Mouse (Mus musculus) forebrain, embryonic 11.5 days (tissue): Measurements from ENCODE around the gene Uox. TPM values are rescaled to one million over a fixed set of nuclear protein-coding genes. Genes with fewer than 3 reads are reported as not detected.

Experiments used
- ATAC-seq: fragments of 200-750 bp; cut with Nextera tagmentation; replicated peaks from 2 replicates; pipeline ENCODE4 v1.8.0; 2017; ENCODE audit warnings: moderate TSS enrichment; ENCODE audit not compliant: low FRiP score
- DNase-seq: peaks from one replicate; pipeline ENCODE4 v3.0.0-alpha.2; 2017; ENCODE audit warnings: low spot score
- H3K27ac ChIP-seq: fragments of 300-500 bp; sonication (generic); 2 replicates; pipeline ENCODE4 v1.5.1; 2014; ENCODE audit warnings: low read depth, low read length
- H3K27me3 ChIP-seq: fragments of 300-500 bp; sonication (generic); 2 replicates; pipeline ENCODE4 v1.6.1; 2014; ENCODE audit warnings: mild to moderate bottlenecking, low read length, mixed read lengths; ENCODE audit not compliant: control insufficient read depth, insufficient read depth
- H3K36me3 ChIP-seq: fragments of 300-500 bp; sonication (generic); 2 replicates; pipeline ENCODE4 v1.6.1; 2014; ENCODE audit warnings: mild to moderate bottlenecking, low read length, moderate library complexity, mixed read lengths; ENCODE audit not compliant: control insufficient read depth, insufficient read depth
- H3K4me1 ChIP-seq: fragments of 300-500 bp; sonication (generic); replicated peaks from 2 replicates; pipeline ENCODE4 v1.6.1; 2014; ENCODE audit warnings: low read length, mixed read lengths; ENCODE audit not compliant: control insufficient read depth, insufficient read depth
- H3K4me2 ChIP-seq: fragments of 300-500 bp; sonication (generic); 2 replicates; pipeline ENCODE4 v1.6.1; 2014; ENCODE audit warnings: low read depth, mild to moderate bottlenecking, low read length, moderate library complexity, mixed read lengths; ENCODE audit not compliant: severe bottlenecking
- H3K4me3 ChIP-seq: fragments of 300-500 bp; sonication (generic); 2 replicates; pipeline ENCODE4 v1.5.1; 2014; ENCODE audit warnings: low read depth, low read length
- H3K9ac ChIP-seq: fragments of 300-500 bp; sonication (generic); 2 replicates; pipeline ENCODE4 v1.6.1; 2014; ENCODE audit warnings: low read length
- H3K9me3 ChIP-seq: fragments of 300-500 bp; sonication (generic); 2 replicates; pipeline ENCODE4 v1.6.1; 2016; ENCODE audit warnings: low read length, mixed read lengths; ENCODE audit not compliant: control insufficient read depth
- WGBS: fragments of 180-500 bp; shearing (Covaris S2); extraction: QIAGEN DNeasy Blood & Tissue Kit; methylation state at CpG from one replicate; pipeline ENCODE4 v1.1.7; 2014; 5-methylcytosine and 5-hydroxymethylcytosine counted together
- polyA plus RNA-seq: library from polyadenylated mRNA; unstranded; fragments of >200 nt; fragmentation: Nextera tagmentation; extraction: Ambion mirVana; gene quantifications from 2 replicates; pipeline ENCODE4 v1.2.1, GENCODE M21; 2014

Gene Uox
- polyA plus RNA-seq, 1 experiment from 2014 or later, result not detected

GRCm38 (mm10) chr3:146571341-146571740, 1.1 kb downstream of the Uox start:
- ATAC-seq (no peak), DNase-seq (no peak)
- Histone ChIP-seq H3K27me3 (no peaks in the 10 kb centered on the region), H3K4me2 (no peak overlapping the region), H3K9me3 (no peaks in the 10 kb centered on the region), H3K36me3 (no peaks in the 10 kb centered on the region), H3K4me1 (no peaks in the 10 kb centered on the region), H3K9ac (no peak overlapping the region), H3K27ac (no peak overlapping the region), H3K4me3 (no peak overlapping the region)
- WGBS, result 79% methylated on average over 1 of the region's 1 CpGs

GRCm38 (mm10) chr3:146577591-146577990, 7.4 kb downstream of the Uox start:
- ATAC-seq (no peak), DNase-seq (no peak)
- no peak overlapping the region for H3K4me2 ChIP-seq
- no peak overlapping the region for H3K27ac ChIP-seq
- H3K27me3 ChIP-seq, result no peaks in the 10 kb centered on the region
- H3K4me1 ChIP-seq, result no peaks in the 10 kb centered on the region
- H3K9me3 ChIP-seq, result no peaks in the 10 kb centered on the region
- H3K9ac ChIP-seq, result no peak overlapping the region
- no peaks in the 10 kb centered on the region for H3K36me3 ChIP-seq
- WGBS, result 82% methylated on average over 2 of the region's 2 CpGs
- H3K4me3 ChIP-seq, result no peak overlapping the region

DNA sequence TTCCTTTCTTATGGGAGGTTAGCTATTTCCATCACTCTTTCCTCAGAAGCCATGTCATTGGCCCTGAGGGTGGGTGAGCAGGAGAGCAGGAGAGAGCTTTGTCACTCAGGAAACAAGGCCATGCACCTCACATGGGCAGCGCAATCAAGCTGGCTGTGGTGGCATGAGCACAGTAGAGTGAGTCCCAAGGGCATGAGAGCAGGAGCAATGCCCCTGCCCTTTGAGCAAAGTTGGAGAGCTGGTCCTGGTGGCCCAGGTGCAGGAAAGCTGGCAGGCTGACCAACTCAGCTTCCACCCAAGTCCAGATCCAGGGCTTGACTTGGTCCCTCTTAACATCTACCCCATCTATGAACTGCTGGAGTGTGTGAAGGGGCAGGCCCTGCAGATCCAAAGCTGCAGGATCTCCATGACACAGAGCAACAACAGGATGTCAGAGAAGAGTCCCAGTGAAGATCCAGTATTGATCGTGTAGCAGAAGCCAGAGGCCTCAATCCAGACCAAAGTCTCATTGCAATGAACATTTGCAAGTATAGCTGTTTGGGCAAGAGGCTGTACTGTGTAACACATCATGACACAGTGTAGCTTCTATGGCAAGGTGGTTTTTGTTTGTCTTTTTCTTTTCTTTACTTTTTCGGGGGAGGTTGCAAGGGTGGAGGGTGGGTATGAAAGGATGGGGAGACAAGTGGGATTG, 10.0 kb downstream of the Uox start:
- H3K4me3 ChIP-seq, result no peak overlapping the region
- no peak overlapping the region for H3K9ac ChIP-seq
- H3K9me3 ChIP-seq, result no peaks in the 10 kb centered on the region
- H3K4me2 ChIP-seq, result no peak overlapping the region
- 89% methylated on average over 3 of the region's 3 CpGs for WGBS
- H3K27me3 ChIP-seq, result no peaks in the 10 kb centered on the region
- H3K27ac ChIP-seq, result no peak overlapping the region
- no peaks in the 10 kb centered on the region for H3K4me1 ChIP-seq
- ATAC-seq, result no peak
- DNase-seq, result peak; percentile 24
- H3K36me3 ChIP-seq, result no peaks in the 10 kb centered on the region

GRCm38 (mm10) chr3:146583478-146583877, 13.3 kb downstream of the Uox start:
- no peak for DNase-seq

DNA sequence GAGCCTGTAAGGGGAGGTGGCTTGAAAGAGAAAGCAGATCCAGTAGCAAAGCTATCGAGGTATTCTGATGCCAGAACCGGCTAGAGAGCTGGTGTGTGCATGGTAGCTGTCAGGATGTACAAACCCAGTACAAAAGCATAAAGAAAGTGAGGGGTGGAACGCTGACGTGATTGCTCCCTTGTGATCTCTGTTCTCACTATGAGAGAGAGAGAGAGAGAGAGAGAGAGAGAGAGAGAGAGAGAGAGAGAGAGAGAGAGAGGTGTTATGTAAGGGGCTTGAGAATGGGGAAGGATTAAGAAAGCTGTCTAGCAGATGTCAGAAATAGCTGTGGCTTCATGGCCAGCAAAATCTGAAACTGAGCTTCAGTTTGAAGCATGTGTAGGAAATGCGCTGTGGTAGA, 13.7 kb downstream of the Uox start:
- 70% methylated on average over 5 of the region's 5 CpGs for WGBS
- Histone ChIP-seq H3K4me1 (no peaks in the 10 kb centered on the region), H3K4me3 (no peak overlapping the region), H3K9ac (no peak overlapping the region), H3K27ac (no peak overlapping the region), H3K4me2 (no peak overlapping the region), H3K27me3 (no peaks in the 10 kb centered on the region), H3K36me3 (no peaks in the 10 kb centered on the region), H3K9me3 (no peaks in the 10 kb centered on the region)
- no peak for DNase-seq
- no peak for ATAC-seq

More at GRCm38 (mm10) chr3:146583478-146583877, 13.3 kb downstream of the Uox start:
- H3K9ac ChIP-seq, result no peak overlapping the region
- no peak overlapping the region for H3K4me2 ChIP-seq
- H3K9me3 ChIP-seq, result no peaks in the 10 kb centered on the region
- no peak overlapping the region for H3K4me3 ChIP-seq
- no peaks in the 10 kb centered on the region for H3K36me3 ChIP-seq
- WGBS, result 84% methylated on average over 4 of the region's 4 CpGs
- H3K27ac ChIP-seq, result no peak overlapping the region
- H3K4me1 ChIP-seq, result no peaks in the 10 kb centered on the region
- no peak for ATAC-seq
- H3K27me3 ChIP-seq, result no peaks in the 10 kb centered on the region

GRCm38 (mm10) chr3:146586616-146587015, 16.4 kb downstream of the Uox start:
- no peak for DNase-seq
- Histone ChIP-seq H3K9me3 (no peaks in the 10 kb centered on the region), H3K27me3 (no peaks in the 10 kb centered on the region), H3K27ac (no peak overlapping the region), H3K4me3 (no peak overlapping the region), H3K9ac (no peak overlapping the region), H3K4me1 (no peaks in the 10 kb centered on the region), H3K36me3 (no peaks in the 10 kb centered on the region), H3K4me2 (no peak overlapping the region)
- ATAC-seq, result no peak
- WGBS, result 93% methylated on average over 14 of the region's 14 CpGs

DNA sequence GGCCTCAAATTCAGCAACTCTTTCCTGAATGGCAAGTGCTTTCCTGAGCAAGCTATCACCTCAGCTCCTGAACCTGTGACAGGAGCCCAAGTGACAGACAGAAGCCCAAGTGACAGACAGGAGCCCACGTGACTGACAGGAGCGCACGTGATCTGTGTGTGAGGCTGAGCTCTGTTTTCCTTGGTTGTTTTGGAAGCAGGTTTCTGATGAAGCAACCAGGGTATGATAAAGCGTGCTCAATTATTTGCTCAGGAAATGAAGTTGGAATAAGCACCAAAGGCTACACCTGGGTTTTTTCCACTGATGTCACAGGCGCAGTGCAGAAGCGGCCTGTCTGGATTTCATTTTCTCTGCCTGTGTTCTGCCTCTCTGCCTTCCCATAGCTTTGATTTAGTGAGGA, 19.3 kb downstream of the Uox start:
- peak; percentile 5 for DNase-seq
- no peaks in the 10 kb centered on the region for H3K36me3 ChIP-seq
- H3K9me3 ChIP-seq, result no peaks in the 10 kb centered on the region
- no peaks in the 10 kb centered on the region for H3K4me1 ChIP-seq
- no peak overlapping the region for H3K4me3 ChIP-seq
- no peak overlapping the region for H3K4me2 ChIP-seq
- no peak overlapping the region for H3K9ac ChIP-seq
- H3K27ac ChIP-seq, result no peak overlapping the region
- ATAC-seq, result no peak
- H3K27me3 ChIP-seq, result no peaks in the 10 kb centered on the region
- WGBS, result 91% methylated on average over 6 of the region's 6 CpGs

GRCm38 (mm10) chr3:146591159-146591558, 20.9 kb downstream of the Uox start:
- H3K27ac ChIP-seq, result no peak overlapping the region
- no peaks in the 10 kb centered on the region for H3K4me1 ChIP-seq
- 86% methylated on average over 7 of the region's 7 CpGs for WGBS
- ATAC-seq, result no peak
- peak; percentile 8 for DNase-seq
- H3K27me3 ChIP-seq, result no peaks in the 10 kb centered on the region
- H3K4me2 ChIP-seq, result no peak overlapping the region
- H3K9me3 ChIP-seq, result no peaks in the 10 kb centered on the region
- no peak overlapping the region for H3K9ac ChIP-seq
- H3K36me3 ChIP-seq, result no peaks in the 10 kb centered on the region
- H3K4me3 ChIP-seq, result no peak overlapping the region

- 72% methylated on average over 2 of the region's 2 CpGs for WGBS
- Histone ChIP-seq H3K4me3 (no peak overlapping the region), H3K36me3 (no peaks in the 10 kb centered on the region), H3K4me2 (no peak overlapping the region), H3K9ac (no peak overlapping the region), H3K27ac (no peak overlapping the region), H3K27me3 (no peaks in the 10 kb centered on the region), H3K9me3 (no peaks in the 10 kb centered on the region), H3K4me1 (no peaks in the 10 kb centered on the region)
- DNase-seq (no peak), ATAC-seq (no peak)
These were observed 21.4 kb downstream of the Uox start for GRCm38 (mm10) chr3:146591601-146592000.
